Mouse (Mus musculus) lung, embryonic 14.5 days (tissue): Measurements from ENCODE around the gene Atp6v1g2. TPM values are rescaled to one million over a fixed set of nuclear protein-coding genes. Genes with fewer than 3 reads are reported as not detected.
A peak's percentile ranks its signal among the peaks of the same experiment; 100 is the strongest.

Experiments used
- ATAC-seq: fragments of 200-750 bp; cut with Nextera tagmentation; 2 replicates; pipeline ENCODE4 v1.8.0; 2017; ENCODE audit warnings: mild to moderate bottlenecking, moderate TSS enrichment, moderate library complexity; ENCODE audit not compliant: insufficient read depth
- DNase-seq: peaks from one replicate; pipeline ENCODE4 v3.0.0-alpha.2; 2015
- H3K27ac ChIP-seq: fragments of 300-500 bp; sonication (generic); 2 replicates; pipeline ENCODE4 v1.5.1; 2014; ENCODE audit warnings: low read depth, mild to moderate bottlenecking, moderate library complexity
- H3K27me3 ChIP-seq: fragments of 300-500 bp; sonication (generic); 2 replicates; pipeline ENCODE4 v1.6.1; 2014; ENCODE audit warnings: low read length, control low read depth; ENCODE audit not compliant: insufficient read depth
- H3K36me3 ChIP-seq: fragments of 300-500 bp; sonication (generic); 2 replicates; pipeline ENCODE4 v1.6.1; 2014; ENCODE audit warnings: control low read depth; ENCODE audit not compliant: insufficient read depth
- H3K4me1 ChIP-seq: fragments of 300-500 bp; sonication (generic); 2 replicates; pipeline ENCODE4 v1.6.1; 2014; ENCODE audit warnings: antibody characterized with exemption, control low read depth; ENCODE audit not compliant: insufficient read depth
- H3K4me2 ChIP-seq: fragments of 300-500 bp; sonication (generic); 2 replicates; pipeline ENCODE4 v1.6.1; 2014; ENCODE audit warnings: mild to moderate bottlenecking
- H3K4me3 ChIP-seq: fragments of 300-500 bp; sonication (generic); 2 replicates; pipeline ENCODE4 v1.5.1; 2014; ENCODE audit warnings: low read depth, low read length
- H3K9ac ChIP-seq: fragments of 300-500 bp; sonication (generic); 2 replicates; pipeline ENCODE4 v1.6.1; 2014
- H3K9me3 ChIP-seq: fragments of 300-500 bp; sonication (generic); 2 replicates; pipeline ENCODE4 v1.6.1; 2016; ENCODE audit warnings: low read depth, low read length, control low read depth
- CTCF ChIP-seq: IDR thresholded peaks from 2 replicates; pipeline ENCODE4 v1.5.1; 2016; ENCODE audit warnings: antibody characterized with exemption, low read depth
- WGBS: fragments of 180-500 bp; shearing (Covaris S2); extraction: QIAGEN DNeasy Blood & Tissue Kit; methylation state at CpG from one replicate; pipeline ENCODE4 v1.1.7; 2014; 5-methylcytosine and 5-hydroxymethylcytosine counted together
- polyA plus RNA-seq: library from polyadenylated mRNA; unstranded; fragments of >200 nt; fragmentation: Nextera tagmentation; extraction: Ambion mirVana; gene quantifications from 2 replicates; pipeline ENCODE4 v1.2.1, GENCODE M21; 2014

Atp6v1g2 gene
- polyA plus RNA-seq, 1 experiment from 2014 or later = 3.7 TPM

DNA sequence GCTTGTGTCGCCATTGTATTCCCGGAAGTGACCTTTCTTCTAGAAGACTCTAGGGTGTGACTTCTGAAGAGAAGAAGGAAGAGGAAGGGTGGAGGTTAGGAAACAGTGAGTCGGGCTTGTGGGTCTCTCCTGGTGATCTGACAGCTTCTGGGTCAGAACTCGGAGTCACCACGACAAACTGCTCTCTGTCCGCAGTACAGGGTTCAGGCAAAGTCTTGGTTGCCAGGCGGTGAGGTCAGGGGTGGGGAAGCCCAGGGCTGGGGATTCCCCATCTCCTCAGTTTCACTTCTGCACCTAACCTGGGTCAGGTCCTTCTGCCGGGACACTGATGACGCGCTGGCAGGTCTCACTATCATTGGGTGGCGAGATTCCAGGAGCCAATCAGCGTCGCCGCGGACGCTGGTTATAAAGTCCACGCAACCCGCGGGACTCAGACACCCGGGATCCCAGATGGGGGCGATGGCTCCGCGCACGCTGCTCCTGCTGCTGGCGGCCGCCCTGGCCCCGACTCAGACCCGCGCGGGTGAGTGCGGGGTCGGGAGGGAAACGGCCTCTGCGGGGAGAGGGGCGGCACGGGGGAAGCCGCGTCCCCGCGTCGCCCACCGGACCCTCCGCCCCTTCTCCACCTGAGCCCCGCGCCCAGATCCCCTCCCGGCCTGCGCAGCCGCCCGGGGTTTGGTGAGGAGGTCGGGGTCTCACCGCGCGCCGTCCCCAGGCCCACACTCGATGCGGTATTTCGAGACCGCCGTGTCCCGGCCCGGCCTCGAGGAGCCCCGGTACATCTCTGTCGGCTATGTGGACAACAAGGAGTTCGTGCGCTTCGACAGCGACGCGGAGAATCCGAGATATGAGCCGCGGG, 29.4 kb downstream of the Atp6v1g2 start, which contains the start of gene H2-D1:
TSS of gene H2-D1 (plus strand) at position 67 of the 859 bp plus-strand sequence.
- Histone ChIP-seq H3K4me3 (peak within 1 kb of the TSS; percentile 65), H3K27me3 (peaks cover 16% of the 10 kb centered on the region; the same call in 1 of the 2 replicates), H3K9me3 (no peaks in the 10 kb centered on the region), H3K4me2 (peak within 1 kb of the TSS; percentile 98), H3K9ac (peak within 1 kb of the TSS; percentile 58), H3K4me1 (no peaks in the 10 kb centered on the region), H3K27ac (no peak within 1 kb of the TSS), H3K36me3 (no peaks in the 10 kb centered on the region)
- DNase-seq (peak; percentile 92), ATAC-seq (peak; percentile 87)
- WGBS = under 1% methylated on average over 72 of the region's 73 CpGs
- TF ChIP-seq CTCF = no peak

DNA sequence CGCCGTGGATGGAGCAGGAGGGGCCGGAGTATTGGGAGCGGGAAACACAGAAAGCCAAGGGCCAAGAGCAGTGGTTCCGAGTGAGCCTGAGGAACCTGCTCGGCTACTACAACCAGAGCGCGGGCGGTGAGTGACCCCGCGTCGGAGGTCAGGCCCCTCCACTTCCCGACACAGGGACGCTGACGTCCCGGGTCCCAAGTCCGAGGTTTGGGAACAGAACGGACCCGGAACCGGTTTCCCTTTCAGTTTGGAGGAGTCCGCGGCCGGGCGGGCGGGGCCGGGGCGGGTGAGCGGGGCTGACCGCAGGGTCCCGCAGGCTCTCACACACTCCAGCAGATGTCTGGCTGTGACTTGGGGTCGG, 30.0 kb downstream of the Atp6v1g2 start:
- Histone ChIP-seq H3K36me3 (no peaks in the 10 kb centered on the region), H3K4me3 (peak overlapping the region; percentile 65), H3K4me1 (no peaks in the 10 kb centered on the region), H3K9ac (peak overlapping the region; percentile 58), H3K27me3 (peaks cover 16% of the 10 kb centered on the region; the same call in 1 of the 2 replicates), H3K9me3 (no peaks in the 10 kb centered on the region), H3K4me2 (peak overlapping the region; percentile 98), H3K27ac (no peak overlapping the region)
- under 1% methylated on average over 31 of the region's 31 CpGs for WGBS
- ATAC-seq = peak; percentile 28; the same call in 1 of the 2 replicates
- TF ChIP-seq CTCF = no peak
- DNase-seq = no peak

DNA sequence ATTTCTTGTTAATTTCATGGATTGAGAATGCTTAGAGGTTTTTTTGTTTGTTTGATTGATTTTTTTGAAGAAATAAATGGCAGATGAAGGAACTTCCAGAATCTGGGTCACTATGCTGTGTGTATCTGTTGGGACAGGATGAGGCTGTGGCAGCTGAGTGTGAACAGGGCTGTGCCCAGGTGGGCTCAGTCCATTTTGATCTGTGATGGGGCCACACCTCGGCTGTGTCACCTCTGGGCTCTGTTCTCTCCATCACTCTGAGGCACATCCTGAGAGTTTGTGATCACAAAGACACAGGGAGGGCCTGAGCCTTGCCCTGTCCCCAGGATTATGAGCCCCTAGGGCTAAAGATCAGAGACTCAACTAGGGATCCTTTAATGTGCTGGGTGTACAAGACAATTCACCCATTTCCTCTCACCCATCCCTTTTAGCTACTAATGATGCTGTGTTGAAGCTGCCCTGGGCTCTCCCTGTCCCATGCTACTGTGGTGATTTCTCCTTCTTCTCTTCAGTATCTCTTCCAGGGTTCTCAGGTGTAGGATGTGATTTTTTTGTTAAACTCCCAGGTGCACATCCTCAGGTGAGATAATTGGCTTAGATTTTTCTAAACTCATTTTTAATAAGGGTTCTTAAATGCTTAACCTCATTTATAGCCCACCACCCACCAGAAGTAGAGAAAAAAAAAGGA, 34.1 kb downstream of the Atp6v1g2 start:
- Histone ChIP-seq H3K9me3 (no peaks in the 10 kb centered on the region), H3K27ac (no peak overlapping the region), H3K27me3 (peaks cover 6% of the 10 kb centered on the region; the same call in 1 of the 2 replicates), H3K4me1 (no peaks in the 10 kb centered on the region), H3K9ac (no peak overlapping the region), H3K4me2 (no peak overlapping the region), H3K4me3 (no peak overlapping the region), H3K36me3 (no peaks in the 10 kb centered on the region)
- DNase-seq = no peak
- ATAC-seq = no peak
- 48% methylated on average over 1 of the region's 1 CpGs for WGBS
- TF ChIP-seq CTCF = no peak

DNA sequence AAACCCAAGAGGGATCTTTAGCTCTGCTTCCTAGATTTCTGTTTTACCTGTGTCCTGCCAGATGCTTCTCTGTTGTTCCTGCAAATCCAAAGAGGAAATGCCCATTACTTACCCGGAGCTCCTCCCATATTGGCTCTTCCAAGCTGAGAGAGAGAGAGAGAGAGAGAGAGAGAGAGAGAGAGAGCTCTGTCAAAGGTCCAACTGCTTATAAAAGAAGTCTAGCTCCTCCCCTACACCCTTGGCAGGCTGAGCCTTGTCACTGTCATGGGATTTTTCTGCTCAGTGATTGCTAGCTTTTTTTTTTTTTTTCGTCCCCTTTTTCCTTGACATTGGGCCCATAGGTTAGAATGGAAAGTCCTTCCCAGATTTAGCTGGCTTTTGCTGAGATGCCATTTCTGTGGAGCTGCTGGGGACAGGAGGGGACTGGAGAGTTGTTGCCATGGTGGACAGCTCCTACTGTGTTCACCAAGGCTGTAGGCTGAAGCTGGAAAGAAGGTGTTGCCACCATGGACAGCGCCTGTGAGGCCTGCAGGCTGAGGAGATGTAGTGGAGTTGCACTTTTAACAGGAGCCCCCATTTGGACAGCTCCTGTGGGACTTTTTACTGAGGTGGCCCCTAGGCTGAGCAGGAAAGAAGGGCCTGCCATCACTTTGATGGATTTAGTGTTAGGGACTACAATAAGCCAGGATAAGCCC, 36.3 kb downstream of the Atp6v1g2 start:
- H3K4me3 ChIP-seq = no peak overlapping the region
- ATAC-seq (no peak), DNase-seq (peak; percentile 89)
- H3K4me1 ChIP-seq = no peaks in the 10 kb centered on the region
- no peaks in the 10 kb centered on the region for H3K36me3 ChIP-seq
- 23% methylated on average over 3 of the region's 3 CpGs for WGBS
- TF ChIP-seq CTCF = no peak
- H3K27ac ChIP-seq = no peak overlapping the region
- H3K4me2 ChIP-seq = no peak overlapping the region
- no peak overlapping the region for H3K9ac ChIP-seq
- no peaks in the 10 kb centered on the region for H3K27me3 ChIP-seq
- no peaks in the 10 kb centered on the region for H3K9me3 ChIP-seq

DNA sequence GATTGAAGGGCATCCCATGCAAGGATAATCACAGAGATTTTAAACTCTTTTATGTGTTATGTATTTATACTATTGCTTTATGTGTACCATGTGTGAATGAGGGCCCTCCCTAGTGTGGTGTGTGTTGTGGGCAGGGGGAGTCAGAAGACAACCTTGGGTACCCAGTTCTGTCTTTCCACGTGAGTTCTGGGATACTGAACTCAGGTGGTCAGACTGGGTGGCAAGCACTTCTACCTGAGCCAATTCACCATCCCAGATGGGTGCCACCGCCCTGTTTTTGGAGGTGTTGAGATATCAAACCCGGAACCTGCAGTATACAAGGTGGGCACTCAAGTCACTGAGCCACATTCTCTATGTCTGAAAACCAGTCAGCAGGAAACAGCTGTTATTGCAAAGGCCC, 38.8 kb downstream of the Atp6v1g2 start:
- no peak for TF ChIP-seq CTCF
- ATAC-seq (no peak), DNase-seq (no peak)
- no peak overlapping the region for H3K4me3 ChIP-seq
- no peaks in the 10 kb centered on the region for H3K36me3 ChIP-seq
- no peak overlapping the region for H3K27ac ChIP-seq
- H3K9ac ChIP-seq = no peak overlapping the region
- WGBS = 64% methylated on average over 3 of the region's 3 CpGs
- peaks cover 15% of the 10 kb centered on the region; the same call in 1 of the 2 replicates for H3K27me3 ChIP-seq
- no peaks in the 10 kb centered on the region for H3K4me1 ChIP-seq
- H3K4me2 ChIP-seq = no peak overlapping the region
- H3K9me3 ChIP-seq = no peaks in the 10 kb centered on the region

DNA sequence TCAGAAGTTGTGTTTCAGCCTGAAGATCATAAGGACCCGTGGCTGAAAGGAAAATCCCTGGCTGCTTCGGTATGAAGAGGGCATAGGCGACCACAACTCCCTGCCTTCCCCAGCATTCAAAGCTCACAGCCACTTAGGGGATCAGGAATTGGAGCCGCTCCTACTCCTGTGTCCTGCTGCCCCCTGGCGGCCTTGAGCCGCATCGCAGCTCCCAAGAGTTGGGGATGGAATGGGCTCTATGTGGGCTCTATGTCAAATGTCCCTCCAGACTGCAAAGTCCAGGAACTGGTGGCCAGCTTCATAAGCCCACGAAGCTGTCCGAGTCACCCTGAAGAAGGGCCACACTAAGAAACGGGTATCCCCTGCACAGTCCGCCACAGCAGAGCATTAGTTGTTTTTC, 41.3 kb downstream of the Atp6v1g2 start:
- Histone ChIP-seq H3K4me3 (no peak overlapping the region), H3K27ac (no peak overlapping the region), H3K9ac (no peak overlapping the region), H3K9me3 (no peaks in the 10 kb centered on the region), H3K4me2 (no peak overlapping the region), H3K4me1 (no peaks in the 10 kb centered on the region), H3K36me3 (no peaks in the 10 kb centered on the region), H3K27me3 (peaks cover 15% of the 10 kb centered on the region; the same call in 1 of the 2 replicates)
- WGBS = 4% methylated on average over 11 of the region's 11 CpGs
- ATAC-seq (peak; percentile 58; the same call in 1 of the 2 replicates), DNase-seq (peak; percentile 88)
- TF ChIP-seq CTCF = peak; percentile 96
